Mouse (Mus musculus) spleen, adult 2 months (tissue): Measurements from ENCODE around the gene Calr4.

ENCODE experiments used
- CTCF ChIP-seq: fragments of 200-500 bp; IDR thresholded peaks from 2 replicates; pipeline ENCODE4 v1.5.1; 2011; ENCODE audit warnings: mild to moderate bottlenecking, inconsistent platforms; ENCODE audit not compliant: insufficient read depth, insufficient read length, insufficient replicate concordance; ENCODE audit errors: extremely low read depth
- POLR2A ChIP-seq: fragments of 200-500 bp; IDR thresholded peaks from 2 replicates; pipeline ENCODE4 v1.6.1; 2011; ENCODE audit warnings: low read depth, low read length, inconsistent platforms

GRCm38 (mm10) chr4:109241221-109241620, 6.9 kb downstream of the Calr4 start:
- TF ChIP-seq CTCF (no peak), POLR2A (no peak)
